Mouse (Mus musculus) cerebellum, adult 2 months (tissue): ENCODE measurements around the gene Srgap2.

Experiments used
- CTCF ChIP-seq: fragments of 200-500 bp; IDR thresholded peaks from 2 replicates; pipeline ENCODE4 v1.5.1; 2011; ENCODE audit warnings: low read depth, mild to moderate bottlenecking, control low read depth, low read length, moderate library complexity, borderline replicate concordance; ENCODE audit not compliant: insufficient read depth
- POLR2A ChIP-seq: fragments of 200-500 bp; IDR thresholded peaks from 2 replicates; pipeline ENCODE4 v1.6.1; 2011; ENCODE audit warnings: low read length, control low read depth, borderline replicate concordance; ENCODE audit not compliant: insufficient read depth

DNA sequence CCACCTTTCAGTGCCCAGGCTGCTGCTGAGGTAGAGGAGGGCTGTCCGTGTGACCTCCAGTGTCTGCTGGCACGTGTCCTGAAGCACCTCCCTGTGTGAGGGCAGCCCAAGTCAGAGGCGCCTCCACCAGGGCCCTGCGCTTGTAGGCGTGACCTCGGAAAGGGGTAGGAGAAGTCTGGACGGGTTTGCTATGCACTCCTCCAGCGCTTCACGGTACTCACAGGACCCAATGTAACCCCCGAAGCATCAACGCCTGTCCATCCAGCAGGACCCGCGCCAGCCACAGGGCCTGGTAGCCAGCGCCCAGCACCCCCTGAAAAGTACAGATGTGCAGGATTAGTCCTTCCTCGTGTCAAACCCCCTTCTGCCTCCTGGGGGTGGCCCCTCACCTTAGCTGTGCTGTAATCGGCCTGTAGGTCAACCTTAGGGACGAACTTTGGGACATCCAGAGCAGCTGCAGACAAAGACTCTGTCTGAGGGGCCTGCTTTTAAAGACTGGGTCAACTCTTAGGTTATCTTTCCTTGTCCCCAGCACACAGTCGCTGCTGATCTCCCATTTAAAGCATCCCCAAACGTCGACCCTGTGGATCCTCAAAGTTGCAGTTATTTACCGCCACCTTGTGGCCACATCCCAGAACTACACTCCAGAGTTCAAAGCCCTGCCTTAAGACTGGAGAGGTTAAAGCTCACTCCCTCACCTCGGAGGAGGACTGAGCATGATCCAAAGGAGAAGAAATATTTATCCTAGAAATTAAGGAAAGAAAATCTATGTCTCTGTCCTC, 257.2 kb downstream of the Srgap2 start:
- TF ChIP-seq CTCF (peak; percentile 85), POLR2A (no peak)
